20 mouse cellular contexts compared by ENCODE assay signal in the genomic region with DNA sequence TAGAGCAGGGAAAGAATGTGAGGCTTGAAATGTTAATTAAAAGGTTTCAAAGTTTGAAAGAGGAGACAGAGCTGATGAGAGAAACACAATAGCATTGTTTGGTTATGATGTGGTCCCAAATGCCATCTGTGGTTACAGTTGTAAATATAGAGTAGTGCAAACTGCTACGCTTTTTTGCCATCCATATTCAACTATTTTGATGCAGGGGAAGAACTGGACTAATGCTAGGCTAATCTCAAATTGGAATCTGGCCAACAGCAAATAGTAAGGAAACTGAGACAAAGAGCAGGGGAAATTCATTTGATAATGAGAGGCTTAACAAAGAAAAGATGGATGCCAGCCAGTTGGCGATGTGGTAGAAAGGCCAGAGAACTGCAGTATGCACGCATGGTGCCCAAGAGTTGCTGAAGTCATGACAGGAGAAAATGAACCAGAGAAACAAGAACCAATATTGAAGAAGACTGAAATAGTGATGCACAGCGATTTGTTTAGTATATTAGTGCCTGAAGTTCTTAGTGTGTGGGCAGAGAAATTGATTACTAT.
DNase-seq lines count a peak whose midpoint lies in the region; ATAC-seq lines count a peak whose summit lies in the region.
"Had no signal": no experiment of that assay in that cellular context is flagged by ENCODE, and none has a peak within 500 bp of the region (broad histone marks: within the 10 kb centered on the region; RNA-seq: fewer than 3 reads in every experiment).

No protein-coding gene starts in this region.

- no peaks in the 10 kb centered on the region for H3K36me3 ChIP-seq in forebrain, embryonic 13.5 days (ENCODE audit: poor library complexity, severe bottlenecking)
- no peaks in the 10 kb centered on the region for H3K36me3 ChIP-seq in forebrain, embryonic 10.5 days (replicated peaks)
- no peaks in the 10 kb centered on the region for H3K36me3 ChIP-seq in forebrain, embryonic 16.5 days (ENCODE audit: control insufficient read depth, insufficient read depth)
- H3K36me3 ChIP-seq: embryonic facial prominence, embryonic 12.5 days; heart, embryonic 10.5 days; hindbrain, embryonic 10.5 days; intestine, embryonic 15.5 days had no signal

- H3K9ac ChIP-seq in forebrain, embryonic 13.5 days: no peak overlapping the region
- H3K9ac ChIP-seq in forebrain, embryonic 16.5 days (replicated peaks; ENCODE audit: low read depth, low read length): no peak overlapping the region
- H3K9ac ChIP-seq: embryonic facial prominence, embryonic 12.5 days; hindbrain, embryonic 14.5 days; intestine, embryonic 15.5 days had no signal

- peak; percentile 74 for ATAC-seq in forebrain, embryonic 13.5 days
- peak; percentile 78 for ATAC-seq in forebrain, embryonic 16.5 days
- no peak for ATAC-seq in megakaryocyte, adult 5-6 weeks (ENCODE audit: poor library complexity, severe bottlenecking)
- ATAC-seq: intestine, embryonic 15.5 days had no signal

- H3K27me3 ChIP-seq in forebrain, embryonic 13.5 days: no peaks in the 10 kb centered on the region
- H3K27me3 ChIP-seq in forebrain, embryonic 10.5 days (ENCODE audit: poor library complexity, severe bottlenecking): no peaks in the 10 kb centered on the region
- no peaks in the 10 kb centered on the region for H3K27me3 ChIP-seq in forebrain, embryonic 16.5 days (replicated peaks; ENCODE audit: control insufficient read depth, insufficient read depth, low read length)
- H3K27me3 ChIP-seq: embryonic facial prominence, embryonic 12.5 days; intestine, embryonic 15.5 days had no signal

- 46% methylated on average over 4 of the region's 4 CpGs for WGBS in forebrain, embryonic 13.5 days
- 92% methylated on average over 4 of the region's 4 CpGs for WGBS in forebrain, embryonic 10.5 days
- 34% methylated on average over 4 of the region's 4 CpGs for WGBS in forebrain, embryonic 16.5 days

- H3K4me2 ChIP-seq in forebrain, embryonic 13.5 days: no peak overlapping the region
- no peak overlapping the region for H3K4me2 ChIP-seq in forebrain, embryonic 16.5 days (ENCODE audit: low read length)
- H3K4me2 ChIP-seq: embryonic facial prominence, embryonic 12.5 days; hindbrain, embryonic 14.5 days; intestine, embryonic 15.5 days had no signal

- peaks cover 12% of the 10 kb centered on the region; the same call in 1 of the 2 replicates for H3K4me1 ChIP-seq in forebrain, embryonic 13.5 days
- no peaks in the 10 kb centered on the region for H3K4me1 ChIP-seq in forebrain, embryonic 10.5 days
- peaks cover 5% of the 10 kb centered on the region; the same call in 1 of the 2 replicates for H3K4me1 ChIP-seq in forebrain, embryonic 16.5 days (replicated peaks; ENCODE audit: control insufficient read depth, insufficient read depth, low read length)
- H3K4me1 ChIP-seq: embryonic facial prominence, embryonic 12.5 days; heart, embryonic 10.5 days; hindbrain, embryonic 10.5 days; intestine, embryonic 15.5 days had no signal

- H3K4me3 ChIP-seq in forebrain, embryonic 13.5 days: no peak overlapping the region
- no peak overlapping the region for H3K4me3 ChIP-seq in forebrain, embryonic 10.5 days
- no peak overlapping the region for H3K4me3 ChIP-seq in forebrain, embryonic 16.5 days (replicated peaks; ENCODE audit: low read length)
- H3K4me3 ChIP-seq: embryonic facial prominence, embryonic 12.5 days; heart, embryonic 10.5 days; hindbrain, embryonic 10.5 days; intestine, embryonic 15.5 days had no signal

- H3K9me3 ChIP-seq in forebrain, embryonic 13.5 days (replicated peaks): no peaks in the 10 kb centered on the region
- no peaks in the 10 kb centered on the region for H3K9me3 ChIP-seq in forebrain, embryonic 10.5 days
- no peaks in the 10 kb centered on the region for H3K9me3 ChIP-seq in forebrain, embryonic 16.5 days (ENCODE audit: control insufficient read depth, low read length)
- H3K9me3 ChIP-seq: embryonic facial prominence, embryonic 12.5 days; heart, embryonic 10.5 days; hindbrain, embryonic 10.5 days; intestine, embryonic 15.5 days had no signal

- no peak overlapping the region for H3K27ac ChIP-seq in forebrain, embryonic 13.5 days
- H3K27ac ChIP-seq in forebrain, embryonic 10.5 days: no peak overlapping the region
- H3K27ac ChIP-seq in forebrain, embryonic 16.5 days (ENCODE audit: low read length): no peak overlapping the region
- H3K27ac ChIP-seq: embryonic facial prominence, embryonic 12.5 days; heart, embryonic 10.5 days; hindbrain, embryonic 10.5 days; hindbrain, embryonic 14.5 days; intestine, embryonic 15.5 days had no signal

- DNase-seq in forebrain, embryonic 10.5 days (ENCODE audit: extremely low spot score, low spot score): no peak
- DNase-seq in lung, postnatal 10 days: peak; percentile 3
- no peak for DNase-seq in lung, postnatal 4 days
- DNase-seq: adrenal gland, adult 8-10 months; adrenal gland, postnatal 36 days; cerebellum, adult 11 months; cerebellum, adult 9-10 months; embryo, embryonic 11 days; gastrocnemius, postnatal 10 days; heart, adult 18-20 months; heart, postnatal 14 days; kidney, adult 18-20 months had no signal
